Mouse (Mus musculus) layer of hippocampus, adult 9-11 months (tissue): ENCODE results near the gene Prex1.
"Not testable (repeated sequence)": the region's sequence is repeated elsewhere in the genome, so short reads cannot be mapped to it uniquely, and the experiment has no call there.

ENCODE experiments used
- DNase-seq: peaks from one replicate; pipeline ENCODE4 v3.0.0; 2022

Gene Prex1

DNA sequence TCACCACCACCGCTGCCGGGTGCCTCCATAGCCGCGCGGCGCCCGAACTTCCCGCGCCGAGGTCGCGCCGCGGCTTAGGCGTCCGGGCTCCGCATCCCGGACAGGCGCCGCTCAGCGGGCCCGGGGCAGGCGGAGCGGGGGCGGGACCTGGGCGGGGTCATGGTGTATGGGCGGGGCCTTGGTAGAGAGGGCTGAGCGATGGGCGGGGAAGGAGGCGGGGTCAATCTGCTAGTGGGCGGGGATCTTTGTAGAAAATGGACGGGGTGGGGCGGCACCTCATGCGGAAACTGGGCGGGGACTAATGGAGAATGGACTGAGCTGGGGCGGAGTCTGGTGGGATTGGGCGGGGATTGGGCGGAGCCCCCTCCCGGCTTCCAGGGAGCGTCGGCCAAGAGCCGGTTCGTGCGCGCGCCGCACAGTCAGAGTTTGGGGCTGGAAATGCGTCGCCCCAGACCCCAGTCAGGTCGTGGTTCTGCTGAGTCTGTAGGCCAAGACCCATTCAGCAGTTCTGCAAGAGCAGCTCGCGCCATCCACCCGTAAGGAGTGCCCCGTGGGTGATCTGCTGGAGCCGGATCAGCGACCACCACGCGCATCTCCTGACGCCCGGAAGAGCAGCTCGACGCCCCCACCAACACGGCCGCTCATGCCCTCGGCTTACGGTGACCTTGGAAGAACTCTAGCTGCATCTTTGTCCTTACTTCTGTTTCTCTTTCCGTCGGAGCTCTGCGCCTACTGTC is at the start of gene Prex1:
TSS of gene Prex1 (minus strand) at position 143 of the 737 bp plus-strand sequence.
- DNase-seq: peak; percentile 97

GRCm38 (mm10) chr2:166757969-166758368 is 44.3 kb upstream of the Prex1 start:
- DNase-seq: no peak

DNA sequence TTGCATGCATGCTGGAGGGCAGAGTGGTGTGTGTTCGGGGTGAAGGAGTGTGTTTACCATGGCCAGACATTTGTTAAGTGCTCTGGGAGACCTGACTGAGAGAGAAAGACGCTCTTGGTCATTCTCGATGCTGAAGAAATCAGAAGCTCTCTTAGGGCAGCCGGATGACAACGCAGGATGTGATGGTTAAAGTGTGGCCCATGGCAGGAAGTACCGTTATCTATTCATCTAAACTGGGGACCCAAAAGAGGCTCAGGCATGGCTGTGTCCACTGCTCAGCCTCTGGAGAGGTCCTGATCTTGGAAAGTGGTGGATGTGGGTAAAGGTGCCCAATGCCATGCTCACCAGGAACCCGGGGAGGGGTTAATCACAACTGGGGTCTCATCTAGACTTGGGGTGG is 41.1 kb upstream of the Prex1 start:
- no peak for DNase-seq

DNA sequence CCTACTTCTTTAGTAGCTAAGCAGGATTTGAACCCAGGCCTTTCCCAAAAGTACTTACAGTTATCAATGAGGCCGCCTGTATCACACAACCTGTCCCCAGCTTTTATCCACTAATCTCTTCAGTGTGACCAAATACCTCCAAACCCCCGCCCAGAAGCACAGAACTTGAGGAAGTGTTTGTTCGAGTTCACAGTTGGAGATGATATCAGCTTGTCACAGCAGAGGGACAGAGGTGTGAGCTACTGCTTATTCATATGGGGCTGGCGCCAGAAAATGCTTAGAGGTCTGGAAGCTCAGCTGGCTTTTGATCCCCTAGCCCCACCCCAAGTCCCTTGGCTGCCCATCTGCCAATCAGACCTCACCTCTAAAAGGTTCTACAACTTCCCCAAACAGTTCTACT is 40.6 kb upstream of the Prex1 start:
- DNase-seq: no peak

GRCm38 (mm10) chr2:166750620-166751191 is 37.1 kb upstream of the Prex1 start:
- DNase-seq: no peak

DNA sequence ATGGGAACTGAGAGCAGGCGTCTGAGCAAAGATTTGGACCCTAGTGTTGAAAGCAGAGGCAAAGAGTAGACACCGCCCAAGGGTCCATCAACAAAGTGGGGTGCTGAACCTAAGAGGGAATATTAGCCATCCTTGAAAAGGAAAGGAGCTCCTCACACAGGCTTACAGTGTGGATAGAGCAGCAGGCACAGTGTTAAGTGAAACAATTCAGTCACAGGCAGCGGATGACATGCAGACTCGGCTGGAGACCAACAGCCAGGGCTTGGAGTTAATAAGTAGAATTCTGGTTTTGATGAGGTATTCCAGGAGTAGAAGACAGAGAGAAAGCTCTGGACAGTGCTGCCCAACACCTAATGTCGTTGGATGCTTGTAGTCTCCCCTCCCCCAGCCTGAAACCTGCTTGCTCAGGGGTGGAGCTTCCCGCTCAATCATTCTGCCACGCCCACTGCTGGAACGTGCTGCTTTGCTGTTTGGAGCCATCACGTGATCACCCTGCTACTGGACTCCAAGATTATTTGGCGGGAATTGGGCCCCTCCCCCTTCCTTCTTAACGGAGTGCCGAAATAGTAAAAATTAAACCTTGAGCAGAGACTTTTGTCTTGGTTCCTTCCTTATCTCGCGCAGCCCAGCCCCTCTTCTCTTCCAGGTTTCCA is 32.8 kb upstream of the Prex1 start:
- not testable (repeated sequence) for DNase-seq

DNA sequence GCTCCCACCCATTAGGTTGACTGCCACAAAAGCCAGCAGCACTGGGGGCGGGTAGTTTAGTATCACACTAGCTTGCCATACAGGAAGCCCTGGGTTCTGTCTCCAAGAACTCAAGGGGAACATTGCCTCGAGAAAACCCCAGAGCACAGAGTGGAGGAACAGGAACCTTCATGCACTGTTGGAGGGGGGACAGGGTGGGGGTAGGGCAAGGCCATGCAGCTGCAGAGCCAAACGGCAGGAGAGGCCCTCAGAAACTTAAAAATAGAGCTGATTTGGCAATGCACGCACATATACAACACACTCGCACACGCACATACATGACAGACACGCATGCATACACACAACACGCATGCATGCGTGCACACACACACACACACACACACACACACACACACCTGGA is 32.2 kb upstream of the Prex1 start:
- peak; percentile 39 for DNase-seq

GRCm38 (mm10) chr2:166744433-166744832 is 30.8 kb upstream of the Prex1 start:
- no peak for DNase-seq

DNA sequence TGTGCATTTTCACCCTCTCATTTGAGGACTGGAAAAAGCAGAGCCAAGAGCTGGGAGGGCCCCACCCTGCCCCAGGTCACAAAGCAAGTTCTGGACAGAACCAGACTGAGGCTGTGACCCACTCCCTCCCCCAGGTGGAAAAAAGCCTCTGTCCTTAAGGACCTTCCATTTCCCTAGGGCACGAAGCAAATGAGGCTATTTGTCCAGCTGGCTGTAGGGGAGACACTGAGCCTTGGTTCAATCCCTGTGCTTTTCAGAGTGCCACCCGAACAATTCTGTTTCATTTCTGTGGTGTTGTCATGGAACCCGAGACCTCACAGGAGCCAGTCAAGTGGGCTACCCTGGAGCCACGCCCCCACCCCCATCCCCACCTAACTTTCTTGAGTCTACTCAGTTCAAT is 29.9 kb upstream of the Prex1 start:
- DNase-seq: no peak

DNA sequence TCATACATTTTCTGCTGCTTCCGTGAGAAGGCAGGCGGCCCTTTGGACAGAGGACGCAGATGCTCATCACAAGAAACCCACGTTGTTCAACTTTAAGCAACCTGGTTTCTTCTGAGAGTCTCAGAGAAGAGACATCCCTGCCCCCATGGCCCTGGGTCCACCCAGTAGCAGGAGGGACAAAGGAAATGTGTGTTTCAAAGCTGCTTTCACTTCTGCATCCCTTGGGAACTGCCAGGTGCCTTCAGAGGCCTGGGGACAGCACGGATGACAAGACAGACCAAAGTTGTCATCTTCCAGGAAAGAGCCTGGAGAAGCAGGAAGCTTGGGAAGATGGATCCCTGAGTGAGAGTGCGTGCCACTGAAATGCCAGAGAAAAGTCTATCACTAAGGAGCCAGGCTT is 27.8 kb upstream of the Prex1 start:
- DNase-seq: no peak

- no peak for DNase-seq
Observed at GRCm38 (mm10) chr2:166740396-166740795, 26.8 kb upstream of the Prex1 start.

DNA sequence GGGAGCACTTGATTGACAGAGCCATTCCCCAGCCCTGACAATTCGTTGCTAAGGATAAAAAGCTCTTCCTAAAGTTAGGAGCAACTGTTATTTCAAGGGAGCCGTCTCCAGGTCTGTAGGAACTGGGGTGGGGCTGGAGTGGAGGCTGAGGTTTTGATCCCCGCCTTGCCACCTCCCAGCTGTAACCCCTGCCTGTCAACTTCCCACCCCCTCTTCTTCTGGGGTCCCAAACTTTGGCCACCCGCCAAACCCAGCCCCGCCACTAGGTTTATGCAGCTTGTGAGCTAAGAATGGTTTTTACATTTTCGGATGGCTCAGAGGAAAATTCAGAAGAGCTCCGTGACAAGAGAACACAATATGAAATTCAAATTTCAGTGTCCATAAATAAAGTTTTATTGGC is 23.7 kb upstream of the Prex1 start:
- no peak for DNase-seq

- no peak for DNase-seq
Observed at GRCm38 (mm10) chr2:166735469-166736001, 21.9 kb upstream of the Prex1 start.

DNA sequence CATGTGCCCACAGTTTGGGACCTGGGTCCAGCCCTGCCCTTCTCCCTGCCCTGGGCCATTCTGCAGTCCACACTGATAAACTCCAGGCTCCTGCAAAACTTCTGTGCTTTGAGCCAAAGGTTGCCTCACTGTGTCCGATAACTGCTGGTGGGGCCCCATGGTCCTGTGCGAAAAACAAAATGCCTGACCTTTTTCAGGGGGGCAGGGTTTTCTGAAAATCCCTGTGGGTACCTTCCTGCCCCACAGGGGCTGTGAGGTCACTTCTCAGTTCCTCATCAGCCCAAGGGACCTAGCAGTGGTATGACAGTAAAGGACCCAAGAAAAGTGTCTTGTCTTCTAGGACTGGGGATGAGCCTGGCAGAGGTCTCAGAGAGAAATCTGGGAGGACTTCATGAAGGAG is 19.2 kb upstream of the Prex1 start:
- DNase-seq: no peak

DNA sequence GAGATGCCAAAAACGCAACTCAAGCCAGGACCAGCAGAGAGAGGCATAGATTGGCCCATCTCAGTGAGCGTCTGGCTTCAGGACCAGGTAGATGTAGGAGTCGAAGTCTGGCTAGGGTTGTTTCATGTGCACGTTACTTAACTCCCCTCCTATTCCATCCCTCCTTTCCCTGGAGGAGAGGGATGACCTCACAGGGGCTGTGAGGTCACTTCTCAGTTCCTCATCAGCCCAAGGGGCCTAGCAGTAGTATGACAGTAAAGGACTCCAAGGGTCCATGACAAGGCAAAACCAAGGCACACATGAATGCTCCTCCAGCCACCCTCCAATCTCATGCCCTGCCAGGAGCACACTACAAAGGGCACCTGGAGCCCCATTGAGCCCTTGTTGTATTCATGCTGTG is 18.5 kb upstream of the Prex1 start:
- no peak for DNase-seq

DNA sequence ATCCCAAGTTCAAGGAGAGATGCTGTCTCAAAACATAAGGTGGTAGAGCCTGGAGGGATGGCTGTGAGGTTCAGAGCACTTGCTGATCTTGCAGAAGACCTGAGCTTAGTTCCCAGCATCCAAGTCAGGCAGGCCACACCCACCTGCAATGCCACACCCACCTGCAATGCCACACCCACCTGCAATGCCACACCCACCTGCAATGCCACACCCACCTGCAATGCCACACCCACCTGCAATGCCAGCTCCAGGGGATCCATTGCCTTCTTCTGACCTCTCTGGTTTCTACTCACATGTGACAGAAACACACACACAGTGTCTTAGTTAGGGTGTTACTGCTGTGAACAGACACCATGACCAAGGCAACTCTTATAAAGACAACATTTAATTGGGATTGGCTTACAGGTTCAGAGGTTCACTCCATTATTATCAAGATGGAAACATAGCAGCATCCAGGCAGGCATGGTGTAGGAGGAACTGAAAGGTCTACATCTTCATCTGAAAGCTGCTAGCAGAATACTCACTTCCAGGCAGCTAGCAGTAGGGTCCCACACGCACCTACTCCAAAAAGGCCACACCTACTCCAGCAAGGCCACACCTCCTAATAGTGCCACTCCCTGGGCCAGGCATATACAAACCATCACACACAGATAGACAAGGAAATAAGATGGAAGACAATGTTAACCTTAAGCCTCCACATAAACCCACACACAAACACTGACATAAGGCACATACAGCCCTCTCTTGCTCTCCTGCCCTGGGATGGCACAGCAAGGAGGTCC is 17.7 kb upstream of the Prex1 start:
- DNase-seq: not testable (repeated sequence)

GRCm38 (mm10) chr2:166730567-166730915 is 16.9 kb upstream of the Prex1 start:
- DNase-seq: no peak

- DNase-seq: peak; percentile 76
Observed at GRCm38 (mm10) chr2:166729656-166730566, 16.3 kb upstream of the Prex1 start.

DNA sequence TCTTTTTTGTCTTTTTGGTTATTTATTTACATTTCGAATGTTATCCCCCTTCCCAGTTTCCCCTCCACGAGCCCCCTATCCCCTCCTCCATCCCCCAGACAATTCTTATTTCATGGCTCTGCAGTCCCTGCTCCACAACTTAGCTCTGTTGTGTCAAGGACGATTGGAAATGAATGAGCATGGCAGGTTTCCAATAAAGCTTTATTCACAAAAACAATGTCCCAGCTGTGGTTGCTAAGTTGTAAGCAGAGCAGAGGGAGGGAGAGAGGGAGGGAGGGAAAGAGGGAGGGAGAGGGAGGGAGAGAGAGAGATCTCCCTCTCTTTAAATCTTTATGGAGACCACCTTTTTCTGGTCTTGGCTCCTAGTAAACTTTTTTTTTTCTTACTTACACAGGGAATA is 15.4 kb upstream of the Prex1 start:
- no peak for DNase-seq

DNA sequence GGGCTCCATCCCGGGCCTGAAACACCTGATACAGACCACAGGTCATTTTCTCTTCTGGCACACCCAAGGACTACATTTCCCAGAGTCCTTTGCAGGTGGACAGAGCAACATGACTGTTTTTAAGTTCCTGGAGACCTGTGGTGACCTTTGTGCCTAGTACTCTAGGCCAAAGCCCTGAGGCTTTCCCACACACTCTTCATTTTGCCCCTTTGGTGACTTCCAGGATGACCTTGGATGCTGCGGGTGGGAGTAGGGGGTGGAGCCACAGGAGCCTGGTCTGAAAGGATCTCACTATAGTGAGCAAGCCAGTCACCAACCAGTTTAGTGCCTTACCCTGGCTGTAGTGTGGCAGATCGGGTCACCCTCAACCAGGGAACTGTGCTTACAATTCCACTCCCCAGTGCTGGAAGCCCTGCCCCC is 14.6 kb upstream of the Prex1 start:
- no peak for DNase-seq

DNA sequence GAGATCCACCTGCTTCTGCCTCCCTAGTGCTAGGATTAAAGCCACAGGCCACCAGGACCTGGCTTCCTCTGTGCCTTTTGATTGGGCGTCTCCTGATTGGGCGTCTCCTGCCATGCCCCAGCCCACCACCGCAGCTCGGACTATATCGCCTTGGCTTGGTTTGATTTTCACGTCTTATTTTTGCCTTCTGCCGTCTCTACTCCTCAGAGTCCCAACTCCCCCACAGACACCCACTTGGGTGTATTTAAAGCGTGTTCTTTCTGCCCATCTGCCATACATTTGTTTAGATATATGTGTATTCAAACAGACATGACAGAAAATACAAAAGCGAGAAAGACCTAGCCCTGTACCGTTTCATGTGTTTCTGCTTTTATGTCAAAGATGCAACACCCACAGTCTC is 14.2 kb upstream of the Prex1 start:
- DNase-seq: peak; percentile 56

DNA sequence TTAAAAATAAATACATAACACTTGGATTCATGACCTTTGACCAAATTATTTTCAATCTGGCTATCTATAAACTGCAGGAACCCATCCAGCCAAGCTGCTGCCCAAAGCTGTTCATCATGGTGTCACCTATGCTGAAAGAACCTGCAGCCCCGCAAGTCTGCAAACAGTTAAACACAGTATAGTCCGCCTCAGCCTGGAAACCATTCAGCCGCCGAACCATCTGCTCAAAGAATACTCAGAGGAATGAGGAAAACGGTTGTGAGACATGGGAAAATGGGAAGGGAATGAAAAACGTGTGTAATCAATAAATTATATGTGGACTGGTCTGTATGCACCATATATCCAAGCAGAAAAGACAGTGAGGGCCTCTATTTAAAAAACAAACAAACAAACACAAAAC is 13.3 kb upstream of the Prex1 start:
- no peak for DNase-seq
